Mouse (Mus musculus) lung, postnatal 0 days (tissue): ENCODE measurements around the gene Rnf185. TPM values are rescaled to one million over a fixed set of nuclear protein-coding genes. Genes with fewer than 3 reads are reported as not detected.

Experiments used
- ATAC-seq: fragments of 200-750 bp; cut with Nextera tagmentation; 2 replicates; pipeline ENCODE4 v1.8.0; 2017; ENCODE audit warnings: moderate library complexity
- DNase-seq: peaks from one replicate; pipeline ENCODE4 v3.0.0-alpha.2; 2016; ENCODE audit warnings: low spot score
- H3K27ac ChIP-seq: fragments of 300-500 bp; sonication (generic); 2 replicates; pipeline ENCODE4 v1.5.1; 2014; ENCODE audit warnings: antibody characterized with exemption, mild to moderate bottlenecking, low read length, mixed read lengths
- H3K27me3 ChIP-seq: fragments of 300-500 bp; sonication (generic); replicated peaks from 2 replicates; pipeline ENCODE4 v1.6.1; 2014; ENCODE audit warnings: low read length, mixed read lengths; ENCODE audit not compliant: insufficient read depth
- H3K36me3 ChIP-seq: fragments of 300-500 bp; sonication (generic); 2 replicates; pipeline ENCODE4 v1.6.1; 2014; ENCODE audit warnings: low read length, mixed read lengths; ENCODE audit not compliant: insufficient read depth
- H3K4me1 ChIP-seq: fragments of 300-500 bp; sonication (generic); 2 replicates; pipeline ENCODE4 v1.6.1; 2014; ENCODE audit warnings: antibody characterized with exemption, low read depth, low read length, mixed read lengths; ENCODE audit not compliant: insufficient read depth
- H3K4me2 ChIP-seq: fragments of 300-500 bp; sonication (generic); replicated peaks from 2 replicates; pipeline ENCODE4 v1.6.1; 2014; ENCODE audit warnings: low read depth, mild to moderate bottlenecking, low read length, moderate library complexity, mixed read lengths
- H3K4me3 ChIP-seq: fragments of 300-500 bp; sonication (generic); 2 replicates; pipeline ENCODE4 v1.5.1; 2014; ENCODE audit warnings: low read depth, low read length
- H3K9ac ChIP-seq: fragments of 300-500 bp; sonication (generic); replicated peaks from 2 replicates; pipeline ENCODE4 v1.6.1; 2014; ENCODE audit warnings: low read depth, mild to moderate bottlenecking
- H3K9me3 ChIP-seq: fragments of 300-500 bp; sonication (generic); 2 replicates; pipeline ENCODE4 v1.6.1; 2016; ENCODE audit warnings: low read length, mixed read lengths
- CTCF ChIP-seq: IDR thresholded peaks from 2 replicates; pipeline ENCODE4 v1.5.1; 2016; ENCODE audit warnings: antibody characterized with exemption, mild to moderate bottlenecking
- EP300 ChIP-seq: IDR thresholded peaks from 2 replicates; pipeline ENCODE4 v1.6.1; 2016; ENCODE audit warnings: antibody characterized with exemption, mild to moderate bottlenecking, control low read depth
- WGBS: fragments of 180-500 bp; shearing (Covaris S2); extraction: QIAGEN DNeasy Blood & Tissue Kit; methylation state at CpG from one replicate; pipeline ENCODE4 v1.1.7; 2014; 5-methylcytosine and 5-hydroxymethylcytosine counted together
- polyA plus RNA-seq: library from polyadenylated mRNA; unstranded; fragments of >200 nt; fragmentation: Nextera tagmentation; extraction: Ambion mirVana; gene quantifications from 2 replicates; pipeline ENCODE4 v1.2.1, GENCODE M21; 2015

Rnf185 gene
- polyA plus RNA-seq, 1 experiment from 2014 or later, result 24.3 TPM

DNA sequence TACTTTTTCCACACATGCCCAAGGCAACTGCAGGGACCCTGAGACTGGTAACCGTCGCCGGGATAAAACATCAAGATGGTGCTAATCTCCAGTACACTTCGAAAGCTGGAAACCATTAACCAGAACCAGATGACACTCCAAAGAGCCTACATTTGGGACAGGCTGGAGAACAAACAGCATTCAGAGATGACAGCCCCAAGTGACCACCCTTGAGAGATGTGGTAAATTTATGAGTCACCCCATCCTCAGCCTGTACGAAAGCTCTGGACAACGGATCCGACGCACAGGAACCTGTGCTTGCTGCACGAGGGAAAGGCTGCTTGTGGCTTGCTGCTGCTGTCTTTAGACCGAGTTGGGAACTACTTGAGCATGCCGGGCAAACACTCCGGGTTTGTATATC, 77.4 kb downstream of the Rnf185 start:
- no peak overlapping the region for H3K9ac ChIP-seq
- DNase-seq, result no peak
- WGBS, result 49% methylated on average over 12 of the region's 12 CpGs
- H3K4me3 ChIP-seq, result no peak overlapping the region
- peak overlapping the region; percentile 33 for H3K27ac ChIP-seq
- peaks cover 17% of the 10 kb centered on the region; the same call in 1 of the 2 replicates for H3K4me1 ChIP-seq
- no peaks in the 10 kb centered on the region for H3K27me3 ChIP-seq
- no peak for ATAC-seq
- no peaks in the 10 kb centered on the region for H3K9me3 ChIP-seq
- TF ChIP-seq CTCF (no peak), EP300 (no peak)
- H3K4me2 ChIP-seq, result no peak overlapping the region
- no peaks in the 10 kb centered on the region for H3K36me3 ChIP-seq

- H3K27me3 ChIP-seq, result no peaks in the 10 kb centered on the region
- DNase-seq (peak; percentile 60), ATAC-seq (peak; percentile 27)
- H3K9me3 ChIP-seq, result no peaks in the 10 kb centered on the region
- H3K9ac ChIP-seq, result no peak overlapping the region
- no peak overlapping the region for H3K4me3 ChIP-seq
- 33% methylated on average over 7 of the region's 7 CpGs for WGBS
- H3K36me3 ChIP-seq, result no peaks in the 10 kb centered on the region
- TF ChIP-seq CTCF (no peak), EP300 (no peak)
- H3K27ac ChIP-seq, result peak overlapping the region; percentile 33
- no peak overlapping the region for H3K4me2 ChIP-seq
- H3K4me1 ChIP-seq, result peaks cover 20% of the 10 kb centered on the region; the same call in 1 of the 2 replicates
Measured at GRCm38 (mm10) chr11:3374293-3374645, 77.9 kb downstream of the Rnf185 start.

GRCm38 (mm10) chr11:3373591-3374292, 78.4 kb downstream of the Rnf185 start:
- H3K4me1 ChIP-seq, result peaks cover 22% of the 10 kb centered on the region; the same call in 1 of the 2 replicates
- no peak overlapping the region for H3K9ac ChIP-seq
- H3K36me3 ChIP-seq, result no peaks in the 10 kb centered on the region
- H3K27ac ChIP-seq, result peak overlapping the region; percentile 33
- H3K4me2 ChIP-seq, result no peak overlapping the region
- DNase-seq, result peak; percentile 49
- TF ChIP-seq EP300, result peak; percentile 24; the same call in 1 of the 2 replicates
- no peak for TF ChIP-seq CTCF
- no peak for ATAC-seq
- H3K27me3 ChIP-seq, result no peaks in the 10 kb centered on the region
- H3K4me3 ChIP-seq, result no peak overlapping the region
- 23% methylated on average over 7 of the region's 7 CpGs for WGBS
- no peaks in the 10 kb centered on the region for H3K9me3 ChIP-seq

DNA sequence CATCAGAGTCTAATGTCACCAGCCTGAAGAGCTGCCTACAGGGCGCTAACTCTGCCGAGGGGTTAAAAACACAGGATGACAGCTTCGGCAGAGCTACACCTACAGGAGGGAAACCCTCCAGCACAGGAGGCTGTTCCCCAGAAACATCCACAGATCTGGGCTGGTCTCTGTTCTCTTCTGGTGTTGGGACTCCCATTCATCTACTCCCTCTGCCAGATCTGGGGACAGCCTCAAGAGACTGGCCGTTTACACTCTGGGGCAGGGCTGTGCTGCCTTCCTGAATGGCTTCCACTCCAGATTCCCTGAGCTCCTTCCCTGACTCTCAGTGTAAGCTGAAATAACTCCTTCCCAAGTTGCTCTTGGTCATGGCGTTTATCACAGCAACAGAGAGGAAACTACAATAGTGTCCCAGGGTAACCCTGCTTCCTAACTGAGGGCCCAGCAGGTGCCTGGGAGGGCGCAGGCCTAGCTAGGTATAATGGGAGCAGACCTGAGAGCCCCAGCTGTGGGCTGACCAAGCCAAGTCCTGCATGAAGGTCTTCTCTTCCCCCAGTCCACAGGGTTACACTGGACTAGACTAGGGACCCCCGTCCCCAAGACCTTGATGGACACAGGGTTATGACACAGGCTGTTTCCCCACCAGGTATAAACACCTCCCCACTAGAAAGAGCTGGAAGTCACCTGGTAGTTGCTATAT, 80.4 kb downstream of the Rnf185 start:
- Histone ChIP-seq H3K4me3 (peak overlapping the region; percentile 51), H3K9ac (peak overlapping the region; percentile 32; the same call in 1 of the 2 replicates), H3K4me2 (peak overlapping the region; percentile 94), H3K36me3 (no peaks in the 10 kb centered on the region), H3K27ac (peak overlapping the region; percentile 85), H3K27me3 (no peaks in the 10 kb centered on the region), H3K9me3 (no peaks in the 10 kb centered on the region), H3K4me1 (peaks cover 22% of the 10 kb centered on the region; the same call in 1 of the 2 replicates)
- WGBS, result 21% methylated on average over 7 of the region's 7 CpGs
- ATAC-seq (peak; percentile 10; the same call in 1 of the 2 replicates), DNase-seq (peak; percentile 47)
- TF ChIP-seq EP300, result no peak
- no peak for TF ChIP-seq CTCF

DNA sequence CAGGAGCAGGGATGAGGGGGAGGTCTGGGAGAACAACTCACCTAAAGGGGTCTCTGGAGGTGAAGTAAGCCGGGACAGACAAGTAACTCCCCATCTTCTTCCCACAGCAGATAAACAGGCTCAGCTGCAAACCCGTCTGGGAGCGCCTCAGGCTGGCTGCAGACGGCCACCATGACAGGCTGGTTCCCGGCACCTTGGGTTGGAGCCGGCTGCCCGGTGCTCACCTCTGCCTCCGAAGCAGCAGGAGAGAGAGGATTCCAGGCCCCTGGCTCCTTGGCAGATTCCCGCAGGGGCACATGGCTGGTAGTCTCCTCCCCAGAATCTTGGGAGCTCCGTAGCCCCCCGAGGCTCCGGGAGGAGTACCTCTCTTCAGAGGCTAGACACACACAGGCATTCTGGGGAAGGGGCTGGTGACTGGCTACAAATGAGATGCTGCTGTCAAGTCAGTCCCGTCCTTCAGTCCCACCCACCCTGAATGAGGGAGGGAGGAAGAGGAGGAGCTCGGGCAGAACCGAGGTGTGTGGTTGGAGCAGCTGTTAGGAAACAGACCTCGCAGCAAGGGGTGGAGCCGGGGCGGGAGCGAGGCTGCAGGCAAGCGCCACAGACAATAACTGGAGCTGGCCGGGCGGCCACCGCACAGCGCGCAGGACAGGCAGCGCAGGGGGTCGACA, 81.1 kb downstream of the Rnf185 start:
- DNase-seq, result peak; percentile 96
- H3K36me3 ChIP-seq, result no peaks in the 10 kb centered on the region
- no peaks in the 10 kb centered on the region for H3K27me3 ChIP-seq
- TF ChIP-seq CTCF (no peak), EP300 (no peak)
- H3K9me3 ChIP-seq, result no peaks in the 10 kb centered on the region
- H3K4me2 ChIP-seq, result peak overlapping the region; percentile 94
- peak overlapping the region; percentile 51 for H3K4me3 ChIP-seq
- peak overlapping the region; percentile 43 for H3K9ac ChIP-seq
- WGBS, result 4% methylated on average over 25 of the region's 27 CpGs
- peaks cover 22% of the 10 kb centered on the region; the same call in 1 of the 2 replicates for H3K4me1 ChIP-seq
- ATAC-seq, result peak; percentile 89
- peak overlapping the region; percentile 85 for H3K27ac ChIP-seq

DNA sequence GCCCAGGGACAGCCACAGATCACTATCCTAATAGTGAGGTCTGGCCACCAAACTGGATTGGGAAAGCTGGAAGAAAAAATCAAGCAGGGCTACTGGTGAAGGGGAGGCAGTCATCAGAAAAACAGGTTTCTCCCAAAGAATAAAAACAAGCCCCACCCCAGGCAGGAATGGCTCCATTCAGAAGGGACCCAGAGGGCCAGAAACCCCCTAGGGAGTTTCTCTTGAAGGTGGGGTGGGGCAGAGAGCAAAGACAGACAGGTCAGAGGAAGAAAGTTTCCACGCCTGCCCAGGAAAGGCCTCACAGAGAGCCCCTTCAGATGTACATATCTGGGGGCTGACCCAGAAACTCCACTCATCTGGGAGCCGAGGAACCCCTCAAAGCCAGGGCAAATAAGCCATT, 82.0 kb downstream of the Rnf185 start:
- Histone ChIP-seq H3K27me3 (no peaks in the 10 kb centered on the region), H3K4me3 (peak overlapping the region; percentile 51), H3K9ac (peak overlapping the region; percentile 43; the same call in 1 of the 2 replicates), H3K9me3 (no peaks in the 10 kb centered on the region), H3K4me2 (peak overlapping the region; percentile 94), H3K4me1 (peaks cover 22% of the 10 kb centered on the region; the same call in 1 of the 2 replicates), H3K27ac (peak overlapping the region; percentile 85), H3K36me3 (no peaks in the 10 kb centered on the region)
- TF ChIP-seq CTCF (no peak), EP300 (no peak)
- peak; percentile 49 for DNase-seq
- ATAC-seq, result no peak
- 61% methylated on average over 2 of the region's 2 CpGs for WGBS
